Mouse (Mus musculus): ENCODE results near the gene Plxnd1. TPM values are rescaled to one million over a fixed set of nuclear protein-coding genes. Genes with fewer than 3 reads are reported as not detected.
A peak's percentile ranks its signal among the peaks of the same experiment; 100 is the strongest.

Plxnd1 gene
- polyA plus RNA-seq, 1 experiment from 2014 or later, result 8.5 TPM

DNA sequence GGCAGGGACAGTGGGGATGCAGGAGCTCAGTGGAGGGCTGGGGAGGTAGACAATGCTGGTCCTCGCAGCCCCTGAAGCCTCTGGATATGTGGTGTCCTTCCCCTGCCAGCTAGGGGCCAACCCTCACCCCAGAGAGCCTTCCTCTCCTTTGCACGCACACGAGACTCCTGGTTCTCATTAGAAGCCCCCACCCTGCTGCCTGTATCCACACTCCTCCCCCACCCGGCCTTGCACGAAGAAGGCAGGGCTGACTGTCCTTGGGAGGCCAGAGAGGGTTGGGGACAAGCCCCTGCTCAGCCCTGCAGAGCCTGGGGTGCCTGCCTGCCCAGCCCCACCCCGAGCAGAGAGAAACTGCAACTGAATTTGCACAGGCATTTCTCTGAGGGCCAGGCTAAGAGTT, 37.1 kb downstream of the Plxnd1 start:
- Histone ChIP-seq H3K27ac (ENCODE audit: low read depth, low read length) (no peak overlapping the region), H3K4me3 (ENCODE audit: low read length) (no peak overlapping the region), H3K9ac (ENCODE audit: low read depth, low read length) (0 out of 2 replicates have a peak overlapping the region, but pooled peaks have one; percentile 6), H3K9me3 (ENCODE audit: control insufficient read depth, low read length) (no peaks in the 10 kb centered on the region), H3K27me3 (replicated peaks; ENCODE audit: control insufficient read depth, insufficient read depth, low read length) (no peaks in the 10 kb centered on the region), H3K4me2 (ENCODE audit: low read length) (no peak overlapping the region), H3K36me3 (ENCODE audit: control insufficient read depth, insufficient read depth, low read length) (no peaks in the 10 kb centered on the region), H3K4me1 (ENCODE audit: control insufficient read depth, insufficient read depth, low read depth, low read length) (peaks cover 13% of the 10 kb centered on the region)
- WGBS, result 52% methylated on average over 6 of the region's 6 CpGs
- 0 out of 2 replicates have a peak, but pooled peaks have one; percentile 2 for ATAC-seq

- Histone ChIP-seq H3K4me1 (ENCODE audit: control insufficient read depth, insufficient read depth, low read depth, low read length) (peaks cover 13% of the 10 kb centered on the region), H3K27ac (ENCODE audit: low read depth, low read length) (no peak overlapping the region), H3K36me3 (ENCODE audit: control insufficient read depth, insufficient read depth, low read length) (no peaks in the 10 kb centered on the region), H3K4me2 (ENCODE audit: low read length) (no peak overlapping the region), H3K9ac (ENCODE audit: low read depth, low read length) (no peak overlapping the region), H3K4me3 (ENCODE audit: low read length) (no peak overlapping the region), H3K9me3 (ENCODE audit: control insufficient read depth, low read length) (no peaks in the 10 kb centered on the region), H3K27me3 (replicated peaks; ENCODE audit: control insufficient read depth, insufficient read depth, low read length) (no peaks in the 10 kb centered on the region)
- peak; percentile 67 for ATAC-seq
- WGBS, result 34% methylated on average over 15 of the region's 16 CpGs
These were observed 37.7 kb downstream of the Plxnd1 start for GRCm38 (mm10) chr6:115956922-115957601.

DNA sequence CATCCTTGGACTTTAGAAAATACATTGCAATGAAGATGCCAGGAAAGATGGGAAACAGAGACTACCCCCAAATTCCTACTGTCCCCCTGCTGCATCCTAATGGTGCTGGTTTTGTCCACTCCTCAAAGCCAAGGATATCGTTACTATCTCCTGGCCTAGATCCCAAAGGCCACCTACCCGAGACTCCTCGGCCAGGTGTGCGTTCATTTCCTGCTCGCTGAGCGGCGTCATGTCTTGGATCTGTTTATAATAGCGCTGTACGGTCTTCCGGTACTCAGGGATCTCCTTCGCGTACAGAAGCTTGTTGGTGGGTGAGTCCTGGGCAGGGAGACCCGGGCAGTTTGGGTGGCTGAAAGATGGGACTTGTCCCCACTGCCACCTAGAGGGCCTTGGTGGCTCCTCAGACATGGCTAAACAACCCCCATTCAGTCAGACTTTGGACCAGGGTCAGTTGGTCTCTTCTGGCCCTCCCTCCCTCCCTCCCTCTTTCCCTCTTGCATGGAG, 38.3 kb downstream of the Plxnd1 start:
- no peaks in the 10 kb centered on the region for H3K36me3 ChIP-seq (ENCODE audit: control insufficient read depth, insufficient read depth, low read length)
- no peak overlapping the region for H3K4me2 ChIP-seq (ENCODE audit: low read length)
- no peaks in the 10 kb centered on the region for H3K9me3 ChIP-seq (ENCODE audit: control insufficient read depth, low read length)
- WGBS, result 85% methylated on average over 13 of the region's 13 CpGs
- H3K27me3 ChIP-seq (replicated peaks; ENCODE audit: control insufficient read depth, insufficient read depth, low read length), result no peaks in the 10 kb centered on the region
- H3K4me3 ChIP-seq (ENCODE audit: low read length), result no peak overlapping the region
- H3K4me1 ChIP-seq (ENCODE audit: control insufficient read depth, insufficient read depth, low read depth, low read length), result peaks cover 13% of the 10 kb centered on the region
- peak; percentile 18 for ATAC-seq
- no peak overlapping the region for H3K9ac ChIP-seq (ENCODE audit: low read depth, low read length)
- no peak overlapping the region for H3K27ac ChIP-seq (ENCODE audit: low read depth, low read length)

DNA sequence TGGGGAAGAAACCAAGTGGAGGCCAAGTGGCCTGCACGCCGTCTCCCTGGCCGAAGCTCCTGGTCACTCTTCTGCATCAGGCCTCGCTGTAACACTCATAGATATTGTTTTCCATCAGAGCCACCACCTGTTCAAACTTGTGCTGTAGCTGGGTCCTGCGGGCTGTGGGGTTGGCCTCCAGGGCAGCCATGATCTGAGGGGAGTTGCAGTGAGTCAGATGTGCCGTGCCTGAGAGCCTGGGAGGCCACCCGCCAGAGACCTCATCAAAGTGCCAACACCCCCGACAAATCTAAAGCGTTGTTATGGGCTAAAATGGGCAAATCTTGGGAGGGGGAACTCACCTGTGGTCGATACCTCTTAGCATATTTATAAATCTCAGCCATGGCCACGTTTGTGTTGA, 39.1 kb downstream of the Plxnd1 start:
- Histone ChIP-seq H3K36me3 (ENCODE audit: control insufficient read depth, insufficient read depth, low read length) (no peaks in the 10 kb centered on the region), H3K4me1 (ENCODE audit: control insufficient read depth, insufficient read depth, low read depth, low read length) (peaks cover 13% of the 10 kb centered on the region), H3K4me2 (ENCODE audit: low read length) (no peak overlapping the region), H3K9me3 (ENCODE audit: control insufficient read depth, low read length) (no peaks in the 10 kb centered on the region), H3K9ac (ENCODE audit: low read depth, low read length) (no peak overlapping the region), H3K27me3 (replicated peaks; ENCODE audit: control insufficient read depth, insufficient read depth, low read length) (no peaks in the 10 kb centered on the region), H3K27ac (ENCODE audit: low read depth, low read length) (no peak overlapping the region), H3K4me3 (ENCODE audit: low read length) (no peak overlapping the region)
- WGBS, result 85% methylated on average over 11 of the region's 11 CpGs
- no peak for ATAC-seq

GRCm38 (mm10) chr6:115955169-115955568, 39.6 kb downstream of the Plxnd1 start:
- Histone ChIP-seq H3K9ac (ENCODE audit: low read depth, low read length) (no peak overlapping the region), H3K36me3 (ENCODE audit: control insufficient read depth, insufficient read depth, low read length) (no peaks in the 10 kb centered on the region), H3K4me1 (ENCODE audit: control insufficient read depth, insufficient read depth, low read depth, low read length) (peaks cover 13% of the 10 kb centered on the region), H3K4me3 (ENCODE audit: low read length) (no peak overlapping the region), H3K27me3 (replicated peaks; ENCODE audit: control insufficient read depth, insufficient read depth, low read length) (no peaks in the 10 kb centered on the region), H3K27ac (ENCODE audit: low read depth, low read length) (no peak overlapping the region), H3K9me3 (ENCODE audit: control insufficient read depth, low read length) (no peaks in the 10 kb centered on the region), H3K4me2 (ENCODE audit: low read length) (no peak overlapping the region)
- ATAC-seq, result no peak
- WGBS, result 83% methylated on average over 4 of the region's 4 CpGs

DNA sequence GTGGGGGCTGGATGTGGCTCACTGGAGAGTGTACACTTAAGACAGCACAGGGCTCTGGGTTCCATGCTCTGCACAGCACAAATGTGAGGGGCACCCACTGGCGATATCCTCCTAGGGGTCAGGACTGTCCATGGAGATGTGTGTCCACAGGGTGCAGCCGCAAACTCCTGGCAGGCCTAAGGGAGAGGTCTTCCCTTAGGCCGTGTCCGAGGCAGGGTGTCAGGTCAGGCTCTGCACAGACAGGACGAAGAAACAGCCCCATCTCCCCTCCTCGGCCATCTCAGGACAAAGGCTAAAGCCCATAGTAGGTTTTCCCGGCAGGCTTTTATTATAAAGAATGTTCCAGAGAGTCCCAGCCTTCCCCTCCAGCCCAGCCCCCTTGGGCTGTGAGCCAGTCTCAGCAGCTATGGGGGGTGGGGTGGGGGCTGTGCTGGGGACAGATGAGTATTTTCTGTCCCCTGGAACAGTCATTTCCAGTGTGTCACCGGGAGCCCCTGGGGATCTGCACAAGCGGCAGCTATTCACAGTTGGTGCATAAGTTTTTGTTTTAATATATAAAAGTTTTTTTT, 40.2 kb downstream of the Plxnd1 start:
- no peaks in the 10 kb centered on the region for H3K27me3 ChIP-seq (replicated peaks; ENCODE audit: control insufficient read depth, insufficient read depth, low read length)
- ATAC-seq, result no peak
- H3K27ac ChIP-seq (ENCODE audit: low read depth, low read length), result no peak overlapping the region
- no peaks in the 10 kb centered on the region for H3K36me3 ChIP-seq (ENCODE audit: control insufficient read depth, insufficient read depth, low read length)
- H3K9me3 ChIP-seq (ENCODE audit: control insufficient read depth, low read length), result no peaks in the 10 kb centered on the region
- no peak overlapping the region for H3K4me3 ChIP-seq (ENCODE audit: low read length)
- peaks cover 13% of the 10 kb centered on the region for H3K4me1 ChIP-seq (ENCODE audit: control insufficient read depth, insufficient read depth, low read depth, low read length)
- H3K9ac ChIP-seq (ENCODE audit: low read depth, low read length), result no peak overlapping the region
- 72% methylated on average over 9 of the region's 9 CpGs for WGBS
- no peak overlapping the region for H3K4me2 ChIP-seq (ENCODE audit: low read length)

GRCm38 (mm10) chr6:115946389-115946788, 48.4 kb downstream of the Plxnd1 start:
- Histone ChIP-seq H3K27ac (ENCODE audit: low read depth, low read length) (no peak overlapping the region), H3K36me3 (ENCODE audit: control insufficient read depth, insufficient read depth, low read length) (no peaks in the 10 kb centered on the region), H3K4me3 (ENCODE audit: low read length) (no peak overlapping the region), H3K4me2 (ENCODE audit: low read length) (no peak overlapping the region), H3K4me1 (ENCODE audit: control insufficient read depth, insufficient read depth, low read depth, low read length) (no peaks in the 10 kb centered on the region), H3K9ac (ENCODE audit: low read depth, low read length) (no peak overlapping the region), H3K27me3 (replicated peaks; ENCODE audit: control insufficient read depth, insufficient read depth, low read length) (no peaks in the 10 kb centered on the region), H3K9me3 (ENCODE audit: control insufficient read depth, low read length) (no peaks in the 10 kb centered on the region)
- 24% methylated on average over 6 of the region's 6 CpGs for WGBS
- peak; percentile 64; the same call in 1 of the 2 replicates for ATAC-seq

DNA sequence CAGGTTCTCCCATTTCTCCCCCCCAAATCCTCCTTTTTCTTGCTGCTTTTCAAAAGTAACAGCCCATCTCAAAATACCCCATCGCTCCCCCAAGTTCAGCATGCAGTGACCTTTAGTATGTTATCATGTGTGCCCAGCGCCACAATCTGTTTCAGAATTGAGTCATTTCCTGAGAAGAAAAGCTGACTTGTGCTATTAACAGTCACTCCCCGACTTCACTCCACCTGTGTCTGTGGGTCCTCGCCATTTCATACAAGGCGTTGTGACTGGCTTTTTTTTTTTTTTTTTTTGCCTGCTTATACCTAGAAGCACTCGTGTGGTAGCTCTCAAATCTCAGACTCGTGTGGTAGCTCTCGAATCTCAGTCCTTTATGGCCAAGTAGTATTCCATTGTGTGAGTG, 49.2 kb downstream of the Plxnd1 start:
- Histone ChIP-seq H3K4me2 (ENCODE audit: low read length) (no peak overlapping the region), H3K27ac (ENCODE audit: low read depth, low read length) (no peak overlapping the region), H3K36me3 (ENCODE audit: control insufficient read depth, insufficient read depth, low read length) (no peaks in the 10 kb centered on the region), H3K27me3 (replicated peaks; ENCODE audit: control insufficient read depth, insufficient read depth, low read length) (no peaks in the 10 kb centered on the region), H3K4me3 (ENCODE audit: low read length) (no peak overlapping the region), H3K9ac (ENCODE audit: low read depth, low read length) (no peak overlapping the region), H3K4me1 (ENCODE audit: control insufficient read depth, insufficient read depth, low read depth, low read length) (no peaks in the 10 kb centered on the region), H3K9me3 (ENCODE audit: control insufficient read depth, low read length) (no peaks in the 10 kb centered on the region)
- WGBS, result 85% methylated on average over 8 of the region's 8 CpGs
- ATAC-seq, result no peak

- H3K36me3 ChIP-seq (ENCODE audit: control insufficient read depth, insufficient read depth, low read length), result no peaks in the 10 kb centered on the region
- H3K9ac ChIP-seq (ENCODE audit: low read depth, low read length), result no peak within 1 kb of the TSS
- H3K27me3 ChIP-seq (replicated peaks; ENCODE audit: control insufficient read depth, insufficient read depth, low read length), result no peaks in the 10 kb centered on the region
- WGBS, result 82% methylated on average over 5 of the region's 5 CpGs
- no peaks in the 10 kb centered on the region for H3K9me3 ChIP-seq (ENCODE audit: control insufficient read depth, low read length)
- H3K4me2 ChIP-seq (ENCODE audit: low read length), result no peak within 1 kb of the TSS
- H3K4me3 ChIP-seq (ENCODE audit: low read length), result no peak within 1 kb of the TSS
- no peaks in the 10 kb centered on the region for H3K4me1 ChIP-seq (ENCODE audit: control insufficient read depth, insufficient read depth, low read depth, low read length)
- no peak for ATAC-seq
- no peak within 1 kb of the TSS for H3K27ac ChIP-seq (ENCODE audit: low read depth, low read length)
These were observed 50.2 kb downstream of the Plxnd1 start, which contains the start of gene H1foo for GRCm38 (mm10) chr6:115944638-115945037. Gene H1foo, plus strand, starts transcription at chr6:115944938.

All from hindbrain, embryonic 16.5 days (tissue).